Mouse (Mus musculus) neural tube, embryonic 14.5 days (tissue): Measurements from ENCODE around the gene Ubap1. TPM values are rescaled to one million over a fixed set of nuclear protein-coding genes. Genes with fewer than 3 reads are reported as not detected.

Source experiments
- ATAC-seq: fragments of 200-750 bp; cut with Nextera tagmentation; 2 replicates; pipeline ENCODE4 v1.8.0; 2017; ENCODE audit warnings: low read depth, mild to moderate bottlenecking, moderate TSS enrichment, moderate library complexity
- H3K27ac ChIP-seq: fragments of 300-500 bp; sonication (generic); 2 replicates; pipeline ENCODE4 v1.5.1; 2014; ENCODE audit warnings: low read depth, mild to moderate bottlenecking, control low read depth, low read length, moderate library complexity, mixed read lengths
- H3K27me3 ChIP-seq: fragments of 300-500 bp; sonication (generic); 2 replicates; pipeline ENCODE4 v1.6.1; 2014; ENCODE audit warnings: low read length; ENCODE audit not compliant: control insufficient read depth, insufficient read depth
- H3K36me3 ChIP-seq: fragments of 300-500 bp; sonication (generic); 2 replicates; pipeline ENCODE4 v1.6.1; 2014; ENCODE audit warnings: low read length, mixed read lengths; ENCODE audit not compliant: control insufficient read depth, insufficient read depth
- H3K4me1 ChIP-seq: fragments of 300-500 bp; sonication (generic); 2 replicates; pipeline ENCODE4 v1.6.1; 2014; ENCODE audit warnings: low read length; ENCODE audit not compliant: control insufficient read depth, insufficient read depth
- H3K4me2 ChIP-seq: fragments of 300-500 bp; sonication (generic); 2 replicates; pipeline ENCODE4 v1.6.1; 2014; ENCODE audit warnings: mild to moderate bottlenecking, low read depth, low read length, control low read depth
- H3K4me3 ChIP-seq: fragments of 300-500 bp; sonication (generic); 2 replicates; pipeline ENCODE4 v1.5.1; 2014; ENCODE audit warnings: low read depth, low read length, control low read depth, mixed read lengths
- H3K9ac ChIP-seq: fragments of 300-500 bp; sonication (generic); replicated peaks from 2 replicates; pipeline ENCODE4 v1.6.1; 2014; ENCODE audit warnings: low read depth, mild to moderate bottlenecking, control low read depth, low read length, mixed read lengths
- H3K9me3 ChIP-seq: fragments of 300-500 bp; sonication (generic); 2 replicates; pipeline ENCODE4 v1.6.1; 2016; ENCODE audit warnings: low read length; ENCODE audit not compliant: control insufficient read depth
- WGBS: fragments of 180-500 bp; shearing (Covaris S2); extraction: QIAGEN DNeasy Blood & Tissue Kit; methylation state at CpG from one replicate; pipeline ENCODE4 v1.1.7; 2014; 5-methylcytosine and 5-hydroxymethylcytosine counted together
- polyA plus RNA-seq: library from polyadenylated mRNA; unstranded; fragments of >200 nt; fragmentation: Nextera tagmentation; extraction: Ambion mirVana; gene quantifications from 2 replicates; pipeline ENCODE4 v1.2.1, GENCODE M21; 2014

The Ubap1 gene
- polyA plus RNA-seq, 1 experiment from 2014 or later: 66.8 TPM

- Histone ChIP-seq H3K4me3 (no peak overlapping the region), H3K27me3 (no peaks in the 10 kb centered on the region), H3K36me3 (peaks cover 9% of the 10 kb centered on the region), H3K27ac (no peak overlapping the region), H3K4me1 (no peaks in the 10 kb centered on the region), H3K9me3 (no peaks in the 10 kb centered on the region), H3K9ac (no peak overlapping the region), H3K4me2 (no peak overlapping the region)
- 68% methylated on average over 9 of the region's 9 CpGs for WGBS
- no peak for ATAC-seq
These were observed 45.9 kb downstream of the Ubap1 start for GRCm38 (mm10) chr4:41394651-41395050.

- Histone ChIP-seq H3K27me3 (no peaks in the 10 kb centered on the region), H3K27ac (no peak overlapping the region), H3K9me3 (no peaks in the 10 kb centered on the region), H3K4me1 (no peaks in the 10 kb centered on the region), H3K4me2 (no peak overlapping the region), H3K4me3 (no peak overlapping the region), H3K9ac (no peak overlapping the region), H3K36me3 (no peaks in the 10 kb centered on the region; the same call in 1 of the 2 replicates)
- WGBS: 88% methylated on average over 6 of the region's 6 CpGs
- ATAC-seq: no peak
These were observed 49.6 kb downstream of the Ubap1 start for GRCm38 (mm10) chr4:41398353-41398752.

- Histone ChIP-seq H3K4me1 (no peaks in the 10 kb centered on the region), H3K4me2 (no peak overlapping the region), H3K27ac (no peak overlapping the region), H3K9me3 (no peaks in the 10 kb centered on the region), H3K9ac (no peak overlapping the region), H3K27me3 (no peaks in the 10 kb centered on the region), H3K4me3 (no peak overlapping the region), H3K36me3 (no peaks in the 10 kb centered on the region; the same call in 1 of the 2 replicates)
- 93% methylated on average over 5 of the region's 5 CpGs for WGBS
- no peak for ATAC-seq
These were observed 51.1 kb downstream of the Ubap1 start for GRCm38 (mm10) chr4:41399904-41400303.

GRCm38 (mm10) chr4:41401167-41401566 is 52.4 kb downstream of the Ubap1 start:
- Histone ChIP-seq H3K36me3 (no peaks in the 10 kb centered on the region; the same call in 1 of the 2 replicates), H3K27ac (no peak overlapping the region), H3K4me2 (no peak overlapping the region), H3K27me3 (no peaks in the 10 kb centered on the region), H3K9ac (no peak overlapping the region), H3K9me3 (no peaks in the 10 kb centered on the region), H3K4me3 (no peak overlapping the region), H3K4me1 (no peaks in the 10 kb centered on the region)
- no peak for ATAC-seq

- 94% methylated on average over 5 of the region's 5 CpGs for WGBS
- Histone ChIP-seq H3K4me1 (no peaks in the 10 kb centered on the region), H3K9ac (no peak overlapping the region), H3K9me3 (no peaks in the 10 kb centered on the region), H3K27me3 (no peaks in the 10 kb centered on the region), H3K4me2 (no peak overlapping the region), H3K4me3 (no peak overlapping the region), H3K36me3 (no peaks in the 10 kb centered on the region; the same call in 1 of the 2 replicates), H3K27ac (no peak overlapping the region)
- no peak for ATAC-seq
These were observed 52.8 kb downstream of the Ubap1 start for GRCm38 (mm10) chr4:41401573-41401972.

GRCm38 (mm10) chr4:41406597-41406996 is 57.8 kb downstream of the Ubap1 start:
- Histone ChIP-seq H3K36me3 (no peaks in the 10 kb centered on the region), H3K27me3 (no peaks in the 10 kb centered on the region), H3K4me1 (no peaks in the 10 kb centered on the region), H3K4me2 (no peak overlapping the region), H3K4me3 (no peak overlapping the region), H3K27ac (no peak overlapping the region), H3K9ac (no peak overlapping the region), H3K9me3 (no peaks in the 10 kb centered on the region)
- 92% methylated on average over 9 of the region's 9 CpGs for WGBS
- no peak for ATAC-seq

- 95% methylated on average over 2 of the region's 2 CpGs for WGBS
- no peak overlapping the region for H3K4me3 ChIP-seq
- H3K4me1 ChIP-seq: no peaks in the 10 kb centered on the region
- no peak overlapping the region for H3K27ac ChIP-seq
- no peaks in the 10 kb centered on the region for H3K9me3 ChIP-seq
- H3K27me3 ChIP-seq: no peaks in the 10 kb centered on the region
- no peaks in the 10 kb centered on the region for H3K36me3 ChIP-seq
- H3K4me2 ChIP-seq: no peak overlapping the region
- no peak overlapping the region for H3K9ac ChIP-seq
- ATAC-seq: no peak
These were observed 58.6 kb downstream of the Ubap1 start for GRCm38 (mm10) chr4:41407353-41407752.

- 93% methylated on average over 1 of the region's 1 CpGs for WGBS
- Histone ChIP-seq H3K27ac (no peak overlapping the region), H3K4me3 (no peak overlapping the region), H3K36me3 (no peaks in the 10 kb centered on the region), H3K9me3 (no peaks in the 10 kb centered on the region), H3K4me2 (no peak overlapping the region), H3K4me1 (no peaks in the 10 kb centered on the region), H3K27me3 (no peaks in the 10 kb centered on the region), H3K9ac (no peak overlapping the region)
- no peak for ATAC-seq
These were observed 60.5 kb downstream of the Ubap1 start for GRCm38 (mm10) chr4:41409341-41409740.

- no peak overlapping the region for H3K4me2 ChIP-seq
- no peaks in the 10 kb centered on the region for H3K9me3 ChIP-seq
- no peak overlapping the region for H3K9ac ChIP-seq
- H3K36me3 ChIP-seq: no peaks in the 10 kb centered on the region
- H3K4me1 ChIP-seq: no peaks in the 10 kb centered on the region
- H3K27ac ChIP-seq: no peak overlapping the region
- no peaks in the 10 kb centered on the region for H3K27me3 ChIP-seq
- no peak for ATAC-seq
- no peak overlapping the region for H3K4me3 ChIP-seq
These were observed 68.2 kb downstream of the Ubap1 start for GRCm38 (mm10) chr4:41416966-41417365.

GRCm38 (mm10) chr4:41438931-41439330 is 90.1 kb downstream of the Ubap1 start:
- Histone ChIP-seq H3K4me1 (no peaks in the 10 kb centered on the region), H3K9ac (no peak overlapping the region), H3K27ac (no peak overlapping the region), H3K9me3 (no peaks in the 10 kb centered on the region), H3K27me3 (no peaks in the 10 kb centered on the region), H3K36me3 (no peaks in the 10 kb centered on the region), H3K4me3 (no peak overlapping the region), H3K4me2 (no peak overlapping the region)
- 85% methylated on average over 5 of the region's 5 CpGs for WGBS
- ATAC-seq: no peak
